Mouse (Mus musculus): ENCODE results near the gene Smpd1.

- no peak for TF ChIP-seq CTCF (IDR thresholded peaks at IDR 0.05; ENCODE audit: borderline replicate concordance, insufficient read depth, low read depth, low read length)
- TF ChIP-seq POLR2A (IDR thresholded peaks at IDR 0.05; ENCODE audit: borderline replicate concordance, insufficient read depth, low read length): no peak
These were observed 18.8 kb downstream of the Smpd1 start for GRCm38 (mm10) chr7:105572949-105573348.

Measured in cerebellum, adult 2 months (tissue).